Comparison of ENCODE assay signal across 17 mouse cellular contexts in the genomic region with DNA sequence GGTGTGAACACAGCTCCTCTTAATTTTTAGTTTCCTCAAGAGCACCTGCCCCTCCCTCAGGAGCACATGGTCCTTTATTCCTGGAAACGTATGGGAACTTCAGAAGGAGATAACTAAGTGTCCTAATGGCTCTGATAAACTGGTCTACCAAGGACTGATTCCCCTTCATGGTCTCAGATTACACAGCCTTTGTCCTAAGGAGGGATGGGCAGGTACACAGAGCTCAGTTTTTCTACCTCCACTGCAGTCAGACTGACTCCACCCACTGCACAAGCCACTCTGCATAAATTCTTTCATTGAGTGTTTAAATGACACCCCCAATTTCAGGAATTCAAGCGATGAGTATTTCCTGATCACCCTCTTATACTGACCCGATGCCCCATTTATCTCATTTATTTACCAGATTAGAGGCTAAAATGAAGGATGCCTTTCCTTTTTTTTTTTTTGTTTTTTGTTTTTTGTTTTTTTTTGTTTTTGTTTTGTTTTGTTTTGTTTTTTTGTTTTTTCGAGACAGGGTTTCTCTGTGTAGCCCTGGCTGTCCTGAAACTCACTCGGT.
"Had no signal": no experiment of that assay in that cellular context is flagged by ENCODE, and none has a peak within 500 bp of the region (broad histone marks: within the 10 kb centered on the region; RNA-seq: fewer than 3 reads in every experiment).

No protein-coding gene starts in this region.

- H3K9me3 ChIP-seq: midbrain, embryonic 10.5 days; midbrain, embryonic 13.5 days; neural tube, embryonic 13.5 days; neural tube, embryonic 15.5 days had no signal

- H3K36me3 ChIP-seq: midbrain, embryonic 10.5 days; midbrain, embryonic 13.5 days; neural tube, embryonic 13.5 days; neural tube, embryonic 15.5 days had no signal

- ATAC-seq: midbrain, embryonic 13.5 days; midbrain, embryonic 16.5 days had no signal

- H3K4me1 ChIP-seq: neural tube, embryonic 13.5 days; neural tube, embryonic 15.5 days had no signal

- H3K4me2 ChIP-seq: lung, embryonic 14.5 days; midbrain, embryonic 13.5 days; neural tube, embryonic 13.5 days; neural tube, embryonic 15.5 days had no signal

- H3K27ac ChIP-seq: midbrain, embryonic 10.5 days; midbrain, embryonic 13.5 days; neural tube, embryonic 13.5 days; neural tube, embryonic 15.5 days had no signal

- H3K9ac ChIP-seq: lung, embryonic 14.5 days; midbrain, embryonic 13.5 days; neural tube, embryonic 13.5 days; neural tube, embryonic 15.5 days had no signal

- H3K4me3 ChIP-seq: midbrain, embryonic 10.5 days; midbrain, embryonic 13.5 days; myocyte; neural tube, embryonic 13.5 days; neural tube, embryonic 15.5 days had no signal

- H3K27me3 ChIP-seq: midbrain, embryonic 13.5 days; neural tube, embryonic 13.5 days; neural tube, embryonic 15.5 days had no signal

- DNase-seq: lung, embryonic 14.5 days; lung, postnatal 10 days; lung, postnatal 4 days; retina, postnatal 1 day; right cerebral cortex, adult 18-20 months; right cerebral cortex, postnatal 25 days; right cerebral cortex, postnatal 4 days; spleen, adult 18-20 months; thymus, adult 18-20 months; thymus, postnatal 14 days; thymus, postnatal 36 days had no signal
